Mouse (Mus musculus): ENCODE measurements at regions not wholly inside any gene's neighbourhood (a gene's known extent, or its start where the extent isn't known, plus 50 kb on each side); places are given as distances from the start of the nearest gene placed in this dataset.
A peak's percentile ranks its signal among the peaks of the same experiment; 100 is the strongest.

GRCm38 (mm10) chr1:137172128-137172527 lies 211.9 kb upstream of the Nr5a2 start:
- H3K4me1 ChIP-seq (ENCODE audit: control insufficient read depth, insufficient read depth, low read length) = no peaks in the 10 kb centered on the region
- 87% methylated on average over 6 of the region's 6 CpGs for WGBS
- no peak for TF ChIP-seq POLR2A (IDR thresholded peaks at IDR 0.05; ENCODE audit: borderline replicate concordance, extremely low read depth, low read depth, low read length)
- TF ChIP-seq CTCF (IDR thresholded peaks at IDR 0.05; ENCODE audit: insufficient read depth, low read length) = no peak
- no peak overlapping the region for H3K4me3 ChIP-seq (replicated peaks; ENCODE audit: extremely low read depth, low read depth, low read length)
- no peak for DNase-seq

- Histone ChIP-seq H3K4me1 (ENCODE audit: control insufficient read depth, insufficient read depth, low read length) (no peaks in the 10 kb centered on the region), H3K4me3 (replicated peaks; ENCODE audit: extremely low read depth, low read depth, low read length) (no peak overlapping the region)
- DNase-seq = no peak
- 53% methylated on average over 5 of the region's 5 CpGs for WGBS
- TF ChIP-seq POLR2A (IDR thresholded peaks at IDR 0.05; ENCODE audit: borderline replicate concordance, extremely low read depth, low read depth, low read length) = no peak
- TF ChIP-seq CTCF (IDR thresholded peaks at IDR 0.05; ENCODE audit: insufficient read depth, low read length) = no peak
Observed at GRCm38 (mm10) chr1:137171451-137171850, 211.2 kb upstream of the Nr5a2 start.

GRCm38 (mm10) chr1:137147891-137148290 lies 187.6 kb upstream of the Nr5a2 start:
- Histone ChIP-seq H3K4me1 (ENCODE audit: control insufficient read depth, insufficient read depth, low read length) (no peaks in the 10 kb centered on the region), H3K4me3 (replicated peaks; ENCODE audit: extremely low read depth, low read depth, low read length) (no peak overlapping the region)
- WGBS = 32% methylated on average over 3 of the region's 3 CpGs
- TF ChIP-seq POLR2A (IDR thresholded peaks at IDR 0.05; ENCODE audit: borderline replicate concordance, extremely low read depth, low read depth, low read length) (no peak), CTCF (IDR thresholded peaks at IDR 0.05; ENCODE audit: insufficient read depth, low read length) (no peak)
- no peak for DNase-seq

- H3K4me1 ChIP-seq (ENCODE audit: control insufficient read depth, insufficient read depth, low read length) = no peaks in the 10 kb centered on the region
- TF ChIP-seq CTCF (IDR thresholded peaks at IDR 0.05; ENCODE audit: insufficient read depth, low read length) (no peak), POLR2A (IDR thresholded peaks at IDR 0.05; ENCODE audit: borderline replicate concordance, extremely low read depth, low read depth, low read length) (no peak)
- H3K4me3 ChIP-seq (replicated peaks; ENCODE audit: extremely low read depth, low read depth, low read length) = no peak overlapping the region
- no peak for DNase-seq
- WGBS = 45% methylated on average over 13 of the region's 13 CpGs
Observed at GRCm38 (mm10) chr1:137141879-137142570, 181.8 kb upstream of the Nr5a2 start.

GRCm38 (mm10) chr1:137141372-137141771 lies 181.1 kb upstream of the Nr5a2 start:
- DNase-seq = no peak
- Histone ChIP-seq H3K4me1 (ENCODE audit: control insufficient read depth, insufficient read depth, low read length) (no peaks in the 10 kb centered on the region), H3K4me3 (replicated peaks; ENCODE audit: extremely low read depth, low read depth, low read length) (no peak overlapping the region)
- WGBS = 72% methylated on average over 5 of the region's 5 CpGs
- TF ChIP-seq CTCF (IDR thresholded peaks at IDR 0.05; ENCODE audit: insufficient read depth, low read length) (no peak), POLR2A (IDR thresholded peaks at IDR 0.05; ENCODE audit: borderline replicate concordance, extremely low read depth, low read depth, low read length) (no peak)

- no peaks in the 10 kb centered on the region for H3K4me1 ChIP-seq (ENCODE audit: control insufficient read depth, insufficient read depth, low read length)
- TF ChIP-seq CTCF (IDR thresholded peaks at IDR 0.05; ENCODE audit: insufficient read depth, low read length) (no peak), POLR2A (IDR thresholded peaks at IDR 0.05; ENCODE audit: borderline replicate concordance, extremely low read depth, low read depth, low read length) (no peak)
- DNase-seq = no peak
- WGBS = 66% methylated on average over 7 of the region's 7 CpGs
- no peak overlapping the region for H3K4me3 ChIP-seq (replicated peaks; ENCODE audit: extremely low read depth, low read depth, low read length)
Observed at GRCm38 (mm10) chr1:137136156-137136555, 175.9 kb upstream of the Nr5a2 start.

GRCm38 (mm10) chr1:137133734-137134133 lies 173.5 kb upstream of the Nr5a2 start:
- 25% methylated on average over 7 of the region's 7 CpGs for WGBS
- TF ChIP-seq CTCF (IDR thresholded peaks at IDR 0.05; ENCODE audit: insufficient read depth, low read length) = no peak
- TF ChIP-seq POLR2A (IDR thresholded peaks at IDR 0.05; ENCODE audit: borderline replicate concordance, extremely low read depth, low read depth, low read length) = no peak
- H3K4me1 ChIP-seq (ENCODE audit: control insufficient read depth, insufficient read depth, low read length) = no peaks in the 10 kb centered on the region
- H3K4me3 ChIP-seq (replicated peaks; ENCODE audit: extremely low read depth, low read depth, low read length) = no peak overlapping the region
- no peak for DNase-seq

- TF ChIP-seq POLR2A (IDR thresholded peaks at IDR 0.05; ENCODE audit: borderline replicate concordance, extremely low read depth, low read depth, low read length) (no peak), CTCF (IDR thresholded peaks at IDR 0.05; ENCODE audit: insufficient read depth, low read length) (no peak)
- 71% methylated on average over 3 of the region's 3 CpGs for WGBS
- H3K4me3 ChIP-seq (replicated peaks; ENCODE audit: extremely low read depth, low read depth, low read length) = no peak overlapping the region
- no peaks in the 10 kb centered on the region for H3K4me1 ChIP-seq (ENCODE audit: control insufficient read depth, insufficient read depth, low read length)
- no peak for DNase-seq
Observed at GRCm38 (mm10) chr1:137130264-137130663, 170.0 kb upstream of the Nr5a2 start.

- H3K4me1 ChIP-seq (ENCODE audit: control insufficient read depth, insufficient read depth, low read length) = no peaks in the 10 kb centered on the region
- no peak overlapping the region for H3K4me3 ChIP-seq (replicated peaks; ENCODE audit: extremely low read depth, low read depth, low read length)
- TF ChIP-seq CTCF (IDR thresholded peaks at IDR 0.05; ENCODE audit: insufficient read depth, low read length) = no peak
- no peak for TF ChIP-seq POLR2A (IDR thresholded peaks at IDR 0.05; ENCODE audit: borderline replicate concordance, extremely low read depth, low read depth, low read length)
- 84% methylated on average over 9 of the region's 9 CpGs for whole genome bisulfite sequencing
- DNase-seq = no peak
Observed at GRCm38 (mm10) chr1:137129116-137129515, 168.9 kb upstream of the Nr5a2 start.

GRCm38 (mm10) chr1:137117866-137118265 lies 157.6 kb upstream of the Nr5a2 start:
- DNase-seq = no peak
- WGBS = 75% methylated on average over 3 of the region's 3 CpGs
- TF ChIP-seq POLR2A (IDR thresholded peaks at IDR 0.05; ENCODE audit: borderline replicate concordance, extremely low read depth, low read depth, low read length) (no peak), CTCF (IDR thresholded peaks at IDR 0.05; ENCODE audit: insufficient read depth, low read length) (0 out of 2 replicates have a peak, but pooled peaks have one; percentile 7)
- Histone ChIP-seq H3K4me3 (replicated peaks; ENCODE audit: extremely low read depth, low read depth, low read length) (no peak overlapping the region), H3K4me1 (ENCODE audit: control insufficient read depth, insufficient read depth, low read length) (no peaks in the 10 kb centered on the region)

All from lung, adult 2 months (tissue).